Mouse (Mus musculus) layer of hippocampus, postnatal 14 days (tissue): ENCODE data around the gene Timm8a2. TPM values are rescaled to one million over a fixed set of nuclear protein-coding genes. Genes with fewer than 3 reads are reported as not detected.
A peak's percentile ranks its signal among the peaks of the same experiment; 100 is the strongest.

Experiments
- DNase-seq, 2 experiments: peaks; one replicate each; pipeline ENCODE4 v3.0.0; 2021 to 2022; ENCODE audit warnings: low spot score in 2 of 2, mixed read lengths in 1 of 2
- long read RNA-seq, 2 experiments: library from polyadenylated mRNA; stranded (forward); transcript quantifications; one replicate each; pipeline ENCODE4 v2.0.0; 2021
- total RNA-seq, 2 experiments: library from RNA; stranded (reverse); gene quantifications; 2 replicates each; pipeline ENCODE4 v1.2.3; 2021

Gene Timm8a2
- total RNA-seq: not detected
- long read RNA-seq, experiment 1: 0 reads
- long read RNA-seq, experiment 2: 0 reads

DNA sequence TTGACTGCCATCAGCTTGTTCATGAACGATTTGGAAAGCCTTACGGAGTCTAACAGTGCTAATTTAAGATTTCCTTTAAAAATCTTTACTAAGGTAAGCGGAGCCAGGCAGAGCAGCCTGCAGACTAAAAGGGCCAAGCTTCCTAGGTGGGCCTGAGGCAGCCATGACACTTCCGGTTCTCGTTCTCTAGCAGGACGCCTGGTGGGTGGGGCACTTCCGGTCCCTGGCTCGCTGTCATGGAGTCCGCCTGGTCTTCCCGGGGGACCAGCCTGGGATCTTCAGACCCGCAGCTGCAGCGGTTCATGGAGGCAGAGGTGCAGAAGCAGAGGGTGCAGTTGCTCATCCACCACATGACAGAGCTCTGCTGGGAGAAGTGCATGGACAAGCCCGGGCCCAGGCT lies at the start of gene Timm8a2:
Gene Timm8a2, plus strand, starts transcription at position 224 of the 400 bp plus-strand sequence.
- no peak for DNase-seq

DNA sequence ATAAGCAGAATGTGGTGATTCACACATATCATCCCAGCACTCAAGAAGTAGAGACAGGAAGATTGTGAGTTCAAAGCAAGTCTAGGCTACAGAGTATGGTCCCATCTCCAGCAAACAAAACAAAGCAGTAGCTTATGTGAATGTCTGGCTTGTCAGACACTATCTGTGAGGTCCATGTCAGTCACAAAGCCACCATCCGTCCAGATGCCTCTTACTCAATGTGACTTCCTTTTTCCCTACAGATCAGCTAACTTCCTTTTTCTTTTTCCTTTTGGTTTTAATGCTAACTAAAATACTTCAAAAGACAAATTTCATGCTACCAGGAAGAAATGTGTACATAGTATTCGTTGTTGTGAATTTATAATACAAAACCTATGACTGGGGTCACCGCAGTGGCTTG lies 49.0 kb upstream of the Timm8a2 start:
- DNase-seq: peak in 1 of 2 experiments; percentile 20

DNA sequence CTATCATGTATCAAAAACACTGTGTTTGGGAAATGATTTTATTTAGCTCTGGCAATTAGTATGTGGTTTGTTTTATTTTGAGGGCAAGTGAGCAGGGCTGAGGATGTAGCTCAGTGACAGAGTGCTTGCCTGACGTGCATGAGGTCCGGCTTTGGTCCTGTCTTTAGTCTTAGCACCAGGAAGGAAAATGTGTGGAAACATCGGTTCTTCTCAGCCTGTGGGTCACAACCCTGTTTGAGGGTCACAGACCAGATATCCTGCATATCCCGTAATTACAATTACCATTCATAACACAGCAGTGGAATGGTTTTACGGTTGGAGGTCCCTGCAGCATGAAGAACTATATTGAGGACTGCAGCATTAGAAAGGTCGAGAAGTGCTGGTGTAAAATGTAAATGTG lies 48.4 kb upstream of the Timm8a2 start:
- DNase-seq: no peak

DNA sequence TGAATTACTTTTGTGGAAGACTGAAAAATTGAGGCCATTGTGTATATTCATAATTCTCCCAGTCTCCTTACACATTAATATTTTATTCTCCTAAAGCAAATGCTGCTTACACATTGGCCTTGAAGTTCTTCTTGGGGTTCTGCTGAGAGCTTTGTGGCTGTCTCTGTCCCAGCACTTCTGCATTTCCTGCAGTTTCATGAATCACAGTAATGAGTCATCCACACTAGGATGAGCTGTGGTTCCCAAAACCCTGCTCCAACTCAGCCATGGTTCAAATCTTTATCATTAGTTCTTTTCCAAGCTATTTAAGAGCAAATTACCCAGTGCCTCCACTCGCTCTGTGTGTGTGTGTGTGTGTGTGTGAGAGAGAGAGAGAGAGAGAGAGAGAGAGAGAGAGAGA lies 47.2 kb upstream of the Timm8a2 start:
- DNase-seq: no peak

DNA sequence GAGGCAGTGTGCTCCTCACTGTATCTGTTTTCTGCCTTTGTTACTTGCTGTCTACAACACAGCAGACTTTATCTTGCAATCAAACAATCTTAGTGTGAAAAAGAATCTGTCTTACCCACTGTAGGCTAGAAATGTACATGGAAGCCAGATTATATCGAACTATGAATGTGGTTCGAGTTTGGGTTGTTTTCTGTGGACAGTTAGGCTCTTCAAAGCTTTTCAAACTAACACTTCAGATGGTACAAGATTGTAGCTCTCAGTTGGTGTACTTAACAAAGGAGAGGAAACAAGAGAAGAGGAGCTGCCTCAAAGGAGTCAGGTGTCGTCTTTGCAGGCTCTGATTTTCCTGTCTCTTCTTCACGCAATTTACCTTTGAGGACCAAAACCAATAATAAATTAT lies 46.8 kb upstream of the Timm8a2 start:
- no peak for DNase-seq

DNA sequence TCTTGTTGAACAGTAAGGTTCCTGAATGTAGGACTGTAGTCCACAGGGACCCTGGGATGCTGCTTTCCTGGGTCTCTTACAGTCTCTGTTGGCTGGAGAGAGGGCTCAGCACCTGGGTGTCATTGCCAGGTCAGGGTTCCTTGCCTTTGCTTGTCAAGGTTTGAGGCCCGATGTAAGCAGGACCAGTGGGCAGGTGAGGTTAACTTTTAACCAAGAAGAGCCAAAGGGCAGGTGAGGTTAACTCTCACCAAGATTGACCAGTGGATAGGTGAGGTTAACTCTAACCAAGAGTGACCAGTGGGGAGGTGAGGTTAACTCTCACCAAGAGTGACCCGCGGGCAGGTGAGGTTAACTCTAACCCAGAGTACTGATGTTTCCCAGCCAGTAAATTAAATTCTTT lies 45.1 kb upstream of the Timm8a2 start:
- no peak for DNase-seq

DNA sequence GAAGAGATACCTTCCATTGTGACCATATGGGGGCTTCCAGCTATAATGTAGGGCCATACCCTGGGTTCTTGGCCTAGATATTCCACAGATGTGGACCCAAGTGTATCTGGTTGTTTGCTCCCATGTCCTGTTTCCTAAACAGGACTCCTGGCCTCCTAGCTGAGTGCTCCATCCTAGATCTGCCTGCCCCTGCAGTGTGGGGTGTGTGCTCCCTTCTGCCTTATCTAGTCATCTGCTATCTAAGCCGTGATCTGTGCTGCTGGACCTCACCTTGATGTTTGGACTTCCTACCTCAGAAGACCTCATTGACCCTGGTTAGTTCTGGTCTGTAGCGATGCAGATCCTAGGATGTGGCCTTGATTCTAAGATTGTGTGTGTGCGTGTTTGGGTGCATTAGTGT lies 44.6 kb upstream of the Timm8a2 start:
- no peak for DNase-seq

DNA sequence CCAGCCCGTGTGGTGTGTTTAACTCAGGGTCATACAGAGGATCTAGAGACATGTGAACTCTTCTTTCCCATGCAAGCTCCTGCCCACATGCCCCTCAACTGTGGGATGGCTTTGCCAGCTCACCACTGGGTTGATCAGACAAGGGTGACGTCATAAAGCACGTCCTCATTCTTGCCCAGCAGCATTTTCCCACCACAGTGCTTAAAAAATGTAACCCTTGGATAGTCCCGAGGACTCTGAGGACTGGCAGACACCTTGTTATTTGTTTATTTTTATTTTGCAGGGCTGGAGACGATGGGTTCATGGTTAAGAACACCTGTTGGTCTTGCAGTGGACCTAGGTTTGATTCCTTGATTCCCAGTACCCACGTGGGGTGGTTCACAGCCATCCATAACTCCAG lies 43.6 kb upstream of the Timm8a2 start:
- no peak for DNase-seq

DNA sequence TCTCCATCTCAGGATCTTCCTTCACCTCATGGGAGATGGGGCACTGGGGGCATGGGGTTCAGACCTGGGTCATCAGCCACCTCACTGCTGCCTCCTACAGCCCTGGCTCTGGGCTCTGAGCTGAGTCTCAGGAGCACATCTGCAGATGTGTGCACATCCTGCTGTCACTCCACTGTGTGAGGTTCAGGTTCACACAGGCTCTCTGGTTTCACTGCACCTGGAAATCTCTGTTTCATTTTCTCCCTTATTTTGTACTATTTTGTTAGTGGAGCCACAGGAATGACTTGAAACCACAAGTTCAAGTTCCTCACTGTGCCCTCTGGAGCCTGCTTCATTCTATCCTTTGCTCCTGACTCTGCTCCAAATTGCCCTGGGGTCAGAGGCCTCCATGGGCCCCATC lies 42.6 kb upstream of the Timm8a2 start:
- no peak for DNase-seq

DNA sequence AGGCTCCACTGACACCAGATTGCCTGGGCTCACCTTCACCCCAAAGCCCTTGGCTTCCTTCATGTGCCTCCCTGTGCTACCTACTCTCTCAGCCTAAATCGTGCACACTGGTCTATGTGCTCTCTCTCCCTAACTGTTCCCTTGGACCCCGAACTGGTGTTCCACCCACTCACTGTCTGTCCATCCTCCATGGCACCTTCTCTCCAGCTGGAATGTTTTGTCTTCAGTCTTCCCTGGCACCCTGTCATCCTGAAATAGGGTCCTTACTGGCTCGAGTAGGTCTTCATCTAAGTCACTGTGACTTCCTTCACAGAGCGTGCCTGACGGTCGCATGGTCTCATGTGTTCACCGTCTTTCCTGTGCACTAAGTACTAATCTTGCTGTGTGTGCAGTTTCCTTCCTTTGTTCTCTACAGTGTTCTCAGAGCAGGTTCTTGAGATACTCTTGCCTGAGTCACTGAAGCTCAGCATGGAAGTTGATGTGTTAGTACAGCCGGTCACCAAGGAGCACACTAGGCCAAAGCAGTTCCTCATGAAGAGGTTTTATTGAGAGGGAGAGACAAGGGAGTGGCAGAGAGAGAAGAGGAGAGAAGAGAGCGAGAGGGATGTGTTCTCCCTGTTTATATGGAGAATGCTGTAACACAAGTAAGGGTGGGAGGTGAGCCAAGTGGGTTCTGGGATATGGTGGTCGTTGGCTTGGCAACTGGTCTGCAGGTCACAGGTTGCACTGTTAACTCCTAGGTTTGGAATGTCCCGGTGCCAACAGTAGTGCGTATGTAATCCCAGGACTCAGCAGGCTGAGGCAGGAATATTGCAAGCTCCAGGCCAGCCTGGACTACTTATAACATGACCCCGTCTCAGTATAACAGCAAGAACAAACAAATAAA lies 41.8 kb upstream of the Timm8a2 start:
- no peak for DNase-seq

DNA sequence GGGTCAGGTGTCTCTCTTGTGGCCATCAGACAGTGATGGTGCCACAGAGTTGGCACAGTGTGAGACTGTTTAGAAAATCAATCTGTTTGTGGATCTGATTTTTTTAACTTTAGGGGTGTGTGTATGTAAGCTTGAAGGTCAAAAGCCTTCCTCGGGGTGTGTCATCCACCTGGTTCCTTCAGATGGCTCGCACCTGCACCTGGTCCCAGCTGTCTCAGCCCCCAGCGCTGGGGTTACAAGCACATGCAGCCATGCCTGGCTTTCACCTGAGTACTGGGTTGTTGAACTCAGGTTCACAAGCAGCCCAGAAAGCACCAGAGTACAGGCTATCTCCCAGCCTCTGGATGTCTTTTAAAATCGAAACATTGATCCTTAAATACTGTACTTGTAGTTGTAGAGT lies 40.9 kb upstream of the Timm8a2 start:
- no peak for DNase-seq

DNA sequence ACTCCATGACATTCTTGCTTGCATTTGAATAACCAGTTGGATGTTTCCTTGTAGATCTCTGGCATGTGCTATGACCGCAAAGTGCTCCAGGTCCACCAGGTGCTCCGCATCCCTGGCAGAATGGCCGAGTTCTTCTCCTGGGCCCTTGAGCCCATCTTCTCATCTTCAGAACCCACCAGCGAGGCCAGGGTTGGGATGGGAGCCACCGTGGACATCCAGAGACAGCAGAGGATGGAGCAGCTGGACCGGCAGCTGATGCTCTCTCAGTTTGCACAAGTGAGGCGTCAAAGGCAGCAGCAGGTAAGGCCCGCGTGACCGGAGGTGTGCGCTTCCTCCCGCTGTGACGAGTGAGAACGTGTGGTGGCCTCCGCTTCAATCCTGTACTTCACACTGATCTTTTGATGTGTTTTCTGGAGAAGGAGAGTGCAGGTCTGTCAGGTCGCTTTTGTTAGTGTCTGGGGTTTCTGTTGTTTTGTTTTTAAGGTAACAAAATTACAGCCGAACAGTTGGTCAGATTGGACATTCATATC lies 40.2 kb upstream of the Timm8a2 start:
- DNase-seq: no peak

DNA sequence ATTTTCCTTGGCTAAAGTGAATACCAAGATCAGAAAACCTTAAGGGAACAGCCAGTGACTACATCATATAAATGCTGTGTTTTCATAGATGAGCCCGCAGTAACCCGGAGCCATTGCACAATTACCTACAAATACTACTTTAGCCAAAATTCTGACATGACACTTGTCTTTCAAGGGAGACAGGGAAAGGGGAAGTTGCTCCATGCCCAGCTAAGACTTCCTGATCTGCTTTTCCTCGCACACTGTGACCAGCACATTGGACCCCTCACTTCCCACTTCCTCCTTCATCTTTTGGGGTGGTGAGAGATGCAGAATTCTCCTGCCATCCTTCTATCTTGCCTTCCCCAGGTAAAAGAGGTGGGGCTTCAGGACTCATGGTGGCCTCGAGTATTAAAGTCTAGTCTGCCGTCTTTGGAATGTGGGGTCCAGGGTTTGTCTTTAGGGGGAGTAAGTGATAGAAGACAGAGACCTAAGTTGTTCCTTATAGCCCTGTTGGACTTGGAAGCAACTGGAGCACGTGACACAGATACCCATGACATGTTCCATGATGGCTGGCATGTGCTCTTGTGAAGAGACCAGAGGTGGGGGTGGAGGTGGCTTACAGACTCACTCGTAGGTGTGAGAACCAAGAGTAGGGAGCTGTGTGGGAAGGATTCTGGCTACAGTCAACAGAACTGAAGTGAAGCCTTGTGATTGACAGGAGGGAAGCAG lies 39.5 kb upstream of the Timm8a2 start:
- DNase-seq: no peak

DNA sequence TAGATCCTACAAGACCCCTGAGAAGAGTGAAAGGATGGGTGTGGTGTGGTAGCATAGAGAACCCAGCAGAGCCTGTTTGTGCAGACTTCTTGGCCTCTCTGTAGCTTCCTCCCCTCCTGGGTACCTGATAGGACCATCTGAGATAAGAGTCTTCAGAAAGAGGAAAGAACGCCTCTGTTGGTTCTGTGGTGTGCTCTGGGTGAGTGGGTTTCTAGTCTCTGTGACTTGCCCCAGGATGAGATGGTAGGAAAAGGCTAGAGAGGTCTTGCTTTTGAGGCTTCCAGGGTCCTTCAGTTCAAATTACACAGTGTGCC lies 39.0 kb upstream of the Timm8a2 start:
- DNase-seq: no peak

DNA sequence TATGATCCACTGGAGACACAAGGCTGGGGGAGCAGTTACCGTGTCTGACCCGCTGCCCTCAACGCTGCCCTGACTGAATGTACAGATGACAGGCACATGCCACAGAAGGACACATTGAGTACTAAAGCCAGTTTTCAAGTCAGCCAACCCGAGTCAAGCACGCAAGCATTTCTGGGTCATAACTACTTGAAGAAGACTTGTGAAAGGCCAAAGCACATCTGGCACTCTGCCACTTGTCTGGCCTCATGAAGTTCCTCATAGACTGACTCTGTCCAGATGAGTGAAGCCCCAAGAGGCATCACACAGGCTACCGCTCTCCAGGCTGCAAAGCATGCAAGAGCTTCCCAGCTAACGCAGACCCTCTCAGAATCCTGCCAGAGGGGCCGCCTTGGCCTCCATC lies 37.7 kb upstream of the Timm8a2 start:
- DNase-seq: peak; percentile 13 to 17

DNA sequence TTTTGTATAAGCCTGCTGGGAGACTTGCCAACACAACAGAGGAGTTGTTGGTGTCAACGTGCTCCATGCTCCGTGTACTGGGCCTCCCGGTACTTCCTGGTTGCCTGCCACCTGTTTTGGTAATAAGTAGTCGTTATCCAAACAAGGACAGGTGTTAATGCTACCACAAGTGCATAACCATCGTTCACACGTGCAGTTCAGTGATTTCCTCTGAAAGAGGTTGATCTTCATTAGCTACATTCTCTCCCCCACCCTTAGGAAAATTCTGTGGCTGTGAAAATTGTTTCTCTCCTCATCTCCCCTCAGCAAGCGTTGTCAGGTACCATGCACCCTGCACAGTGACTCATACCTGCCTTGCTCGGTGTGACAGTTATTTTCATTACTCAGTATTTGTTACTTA lies 35.0 kb upstream of the Timm8a2 start:
- DNase-seq: no peak

DNA sequence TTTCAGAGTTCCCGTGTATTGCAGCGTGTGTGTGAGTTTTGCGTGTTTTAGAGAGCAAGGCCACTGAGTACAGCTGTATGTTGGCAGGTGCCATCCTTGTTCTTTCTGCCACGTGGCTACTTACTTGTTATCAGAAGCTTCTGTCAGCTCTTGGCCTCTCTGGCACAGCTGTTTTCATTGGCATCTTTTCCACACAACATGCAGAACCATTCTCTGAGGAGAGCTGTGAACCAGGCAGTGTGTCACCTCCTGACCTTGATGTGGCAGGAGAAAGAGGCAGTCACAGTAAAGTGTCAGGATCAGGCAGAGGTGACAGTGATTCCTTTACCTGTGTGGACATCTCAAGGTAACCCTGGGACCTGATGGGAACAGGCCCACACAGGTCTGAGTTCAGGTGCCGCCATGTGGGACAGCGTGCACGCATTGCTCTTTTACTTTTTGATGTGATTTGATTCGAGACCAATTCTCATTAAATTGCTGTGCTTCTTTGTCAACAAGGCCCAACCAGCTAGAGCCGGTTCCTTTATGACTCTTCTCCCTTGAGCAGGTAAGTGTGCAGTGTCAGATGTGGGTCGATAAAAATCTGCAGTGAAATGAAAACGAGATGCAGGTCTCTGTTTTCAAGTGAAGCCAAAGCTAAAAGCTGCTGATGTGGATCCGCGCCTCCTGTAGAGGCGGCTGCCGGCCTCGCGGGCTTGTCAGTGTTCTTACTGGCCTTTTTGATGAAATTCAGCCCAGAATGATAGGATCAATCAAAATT lies 33.9 kb upstream of the Timm8a2 start:
- DNase-seq: no peak

DNA sequence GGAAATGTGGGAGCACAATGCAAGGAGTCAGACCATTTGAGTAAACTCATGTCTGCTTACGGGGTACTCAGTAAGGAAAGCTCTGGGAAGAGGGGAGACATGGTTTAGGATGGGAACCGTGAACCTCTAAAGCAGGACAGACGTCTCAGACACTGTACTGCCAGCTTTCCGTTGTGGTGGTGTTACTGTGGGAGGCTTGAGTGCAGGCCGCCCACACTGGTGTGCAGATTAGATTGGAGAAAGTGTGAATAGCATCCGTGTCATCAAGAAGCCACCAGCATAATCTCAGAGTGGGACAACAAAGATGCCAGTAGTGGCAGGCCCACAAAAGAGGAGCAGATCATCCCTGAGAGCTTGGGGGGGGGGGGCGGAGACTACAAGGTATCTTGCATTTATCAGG lies 32.2 kb upstream of the Timm8a2 start:
- no peak for DNase-seq

DNA sequence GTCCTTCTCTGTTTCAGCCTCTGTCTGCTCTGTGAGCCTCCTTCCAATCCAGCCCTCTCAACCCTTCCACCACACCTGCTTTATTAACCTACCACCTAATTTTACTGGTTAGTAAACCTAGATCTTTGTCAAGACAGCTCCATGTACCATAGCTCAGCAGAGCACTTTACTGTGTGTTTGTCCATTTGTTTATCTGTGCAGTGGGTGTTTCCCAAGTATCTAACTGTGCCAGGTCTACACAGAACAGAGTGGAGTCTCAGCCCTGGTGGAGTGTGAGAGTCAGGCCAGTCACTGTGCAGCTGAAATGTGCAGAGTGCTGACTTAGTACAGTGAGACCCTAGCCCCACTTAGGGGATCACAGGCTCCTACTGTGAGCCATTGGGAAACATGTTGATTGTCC lies 30.7 kb upstream of the Timm8a2 start:
- no peak for DNase-seq

DNA sequence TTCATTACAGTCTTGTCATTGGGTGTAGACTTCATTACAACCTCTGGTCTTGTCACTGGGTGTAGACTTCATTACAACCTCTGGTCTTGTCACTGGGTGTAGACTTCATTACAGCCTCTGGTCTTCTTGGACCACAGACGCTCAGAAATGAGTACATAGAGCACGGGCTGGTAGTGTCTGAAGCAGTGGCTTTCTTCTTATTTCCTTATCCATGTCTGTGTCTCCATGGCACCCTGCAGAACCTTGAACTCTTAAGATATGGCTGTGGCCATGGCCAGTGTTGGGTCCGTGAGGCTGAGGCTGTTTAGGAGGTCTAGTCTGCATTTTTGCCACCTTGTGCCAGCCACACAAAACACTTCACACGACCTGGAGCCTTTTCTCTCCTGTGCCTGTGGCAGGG lies 26.2 kb upstream of the Timm8a2 start:
- DNase-seq: no peak

DNA sequence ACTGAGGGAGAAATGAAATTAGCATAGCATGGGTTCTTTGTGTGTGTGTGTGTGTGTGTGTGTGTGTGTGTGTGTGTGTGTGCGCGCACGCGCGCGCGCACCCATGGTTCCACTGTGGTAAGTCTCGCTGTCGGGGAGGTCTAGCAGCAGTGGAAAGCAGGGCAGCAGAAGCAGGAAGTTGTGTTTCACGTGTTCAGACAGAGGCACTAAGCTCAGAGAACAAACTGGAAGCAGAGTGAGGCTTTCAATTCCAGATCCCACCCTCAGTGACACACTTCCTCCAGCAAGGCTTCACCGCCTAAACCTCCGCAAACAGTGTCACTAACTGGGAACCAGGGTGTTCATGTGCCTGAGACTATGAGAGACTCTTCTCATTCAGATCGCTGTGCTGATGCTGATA lies 25.0 kb upstream of the Timm8a2 start:
- peak in 1 of 2 experiments; percentile 15 for DNase-seq

DNA sequence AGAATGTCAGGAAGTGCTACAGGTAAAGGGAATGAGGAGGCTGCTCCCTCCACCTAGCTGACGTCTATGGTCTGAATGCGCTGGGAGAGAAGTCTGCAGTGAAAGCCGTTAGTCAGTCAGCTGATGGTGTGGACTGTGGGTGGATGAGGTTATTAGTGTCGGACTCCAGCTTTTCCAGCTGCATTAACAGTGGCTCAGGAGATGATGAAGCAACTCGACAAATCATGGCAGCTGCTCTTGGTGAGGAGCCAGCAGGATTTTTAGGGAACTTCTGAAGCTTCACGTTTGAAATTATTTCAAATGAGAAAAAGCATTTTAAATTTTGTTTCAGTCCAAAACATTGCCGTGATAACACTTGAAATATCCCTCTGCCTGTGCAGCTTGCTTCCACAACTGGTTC lies 24.2 kb upstream of the Timm8a2 start:
- DNase-seq: no peak
